Mouse (Mus musculus): ENCODE measurements at regions not wholly inside any gene's neighbourhood (a gene's known extent, or its start where the extent isn't known, plus 50 kb on each side); places are given as distances from the start of the nearest gene placed in this dataset.

DNA sequence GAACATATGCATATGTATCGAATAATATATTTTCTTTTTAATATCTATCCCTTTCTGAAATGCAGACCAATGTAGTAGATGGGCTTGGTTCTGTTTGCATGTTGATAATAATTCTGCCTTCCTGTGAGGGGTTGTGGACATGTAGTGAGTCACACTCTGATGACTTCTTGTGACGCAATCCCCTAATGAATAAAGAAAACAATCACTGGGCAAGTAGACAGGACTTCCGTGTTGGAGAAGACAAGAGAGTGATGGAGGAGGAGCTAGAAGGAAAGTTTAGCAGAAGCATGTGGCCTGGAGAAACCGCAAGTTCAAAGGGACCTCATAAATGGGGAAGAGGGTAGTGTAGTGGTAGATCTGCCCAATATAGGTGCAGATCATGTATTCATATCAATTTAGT, 320.6 kb downstream of the Cdh19 start:
- peak; percentile 2 for DNase-seq (ENCODE audit: low read depth)
